Mouse (Mus musculus) brain, embryonic 14.5 days (tissue): ENCODE results near the gene Ndufs8.

Source experiments
- CTCF ChIP-seq: fragments of 200-500 bp; IDR thresholded peaks from 2 replicates; pipeline ENCODE4 v1.5.1; 2012; ENCODE audit warnings: inconsistent platforms, mild to moderate bottlenecking, moderate library complexity, borderline replicate concordance; ENCODE audit not compliant: insufficient read depth, insufficient read length; ENCODE audit errors: extremely low read depth
- POLR2A ChIP-seq: fragments of 200-500 bp; IDR thresholded peaks from 2 replicates; pipeline ENCODE4 v1.6.1; 2012; ENCODE audit warnings: mild to moderate bottlenecking, inconsistent platforms, borderline replicate concordance; ENCODE audit not compliant: poor library complexity, insufficient read depth, insufficient read length, severe bottlenecking; ENCODE audit errors: extremely low read depth

DNA sequence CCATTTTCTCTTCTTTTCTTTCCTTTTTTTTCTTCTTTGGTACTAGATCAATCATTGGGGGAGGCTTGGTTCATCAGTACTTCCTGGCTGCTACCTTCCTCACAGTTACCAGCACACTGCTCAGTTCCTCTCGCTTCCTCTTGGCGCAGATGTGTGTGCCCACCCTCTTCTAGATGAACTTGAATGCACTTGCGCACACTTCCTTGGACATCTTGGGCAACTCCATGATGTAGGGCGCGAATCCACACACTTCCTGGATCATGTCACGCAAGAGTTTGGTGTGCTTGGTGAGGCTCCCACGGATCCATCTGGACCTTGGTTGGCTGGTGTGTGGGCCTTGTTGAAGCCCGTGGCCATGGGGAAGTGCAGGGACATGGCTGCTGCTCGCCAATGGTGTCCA lies 19.1 kb upstream of the Ndufs8 start:
- TF ChIP-seq CTCF (no peak), POLR2A (no peak)
